Mouse (Mus musculus) kidney, postnatal 14 days (tissue): ENCODE data around the gene Atrnl1.
A peak's percentile ranks its signal among the peaks of the same experiment; 100 is the strongest.

Source experiments
- DNase-seq: peaks from one replicate; pipeline ENCODE4 v3.0.0; 2022; ENCODE audit warnings: mixed read lengths

The Atrnl1 gene

DNA sequence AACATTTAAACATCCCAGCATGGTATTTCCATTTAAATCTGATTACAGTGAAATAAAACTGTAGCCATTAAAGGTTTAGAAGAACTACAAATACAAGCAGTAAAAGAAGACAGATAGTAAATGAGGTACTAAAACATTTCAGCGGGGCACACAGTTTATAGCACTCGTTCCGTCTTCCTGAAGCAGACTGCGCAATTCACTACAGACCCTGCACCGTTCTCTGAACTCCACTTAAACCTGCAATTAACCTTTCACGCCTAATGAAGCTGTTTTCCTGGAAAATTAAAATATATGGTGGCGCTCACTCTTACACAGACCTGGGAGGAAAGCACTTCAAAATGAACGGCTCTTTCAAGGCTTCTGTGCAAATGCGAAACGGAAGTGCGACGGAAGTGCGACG is 514.2 kb downstream of the Atrnl1 start:
- DNase-seq, result no peak

DNA sequence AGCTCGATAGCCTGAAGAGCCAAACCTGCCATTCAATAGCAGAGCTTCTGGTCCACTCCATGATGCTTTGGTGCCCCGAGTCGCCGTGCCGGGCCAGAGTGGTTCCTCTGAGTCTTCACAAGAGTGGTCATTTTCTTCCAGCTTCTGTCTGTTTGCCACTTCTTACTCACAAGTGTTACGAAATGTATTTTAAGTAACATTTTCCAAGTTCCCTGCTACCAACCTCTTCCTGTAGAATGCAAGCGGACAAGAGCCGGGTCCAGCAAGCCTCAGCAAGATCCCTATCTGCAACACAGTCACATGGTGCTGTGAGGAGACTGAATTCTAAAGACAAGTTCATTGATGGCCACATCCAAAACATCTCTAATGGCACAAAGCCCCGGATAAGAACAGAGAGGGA is 521.1 kb downstream of the Atrnl1 start:
- DNase-seq, result no peak

DNA sequence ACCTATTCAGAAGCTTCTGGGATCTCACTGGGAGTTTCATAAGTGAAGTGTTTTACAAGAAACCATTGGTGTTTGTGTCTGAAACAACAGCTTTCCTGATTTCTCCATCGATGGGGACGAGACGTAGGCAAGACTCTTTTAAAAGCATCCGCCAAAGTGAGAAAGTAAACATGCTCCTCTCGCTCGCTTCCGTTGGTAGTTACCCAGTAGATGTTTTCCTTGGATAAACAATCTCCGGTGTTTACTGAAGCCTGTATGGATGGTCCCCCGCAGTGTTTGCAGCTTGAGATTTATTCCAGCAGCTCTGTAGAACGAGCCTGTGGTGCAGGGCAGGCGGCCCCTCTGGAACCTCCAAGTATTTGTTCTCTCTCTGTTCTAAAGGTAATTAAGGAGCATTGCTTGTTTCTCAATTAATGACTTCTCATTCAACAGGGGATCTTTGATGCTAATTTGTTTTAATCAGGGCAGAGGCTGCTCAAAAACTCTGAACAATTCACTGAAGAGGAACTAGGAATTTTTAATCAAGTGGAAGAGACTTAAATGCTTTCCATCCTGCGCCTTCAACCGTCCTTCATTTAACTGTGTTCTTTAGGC is 529.5 kb downstream of the Atrnl1 start:
- no peak for DNase-seq

DNA sequence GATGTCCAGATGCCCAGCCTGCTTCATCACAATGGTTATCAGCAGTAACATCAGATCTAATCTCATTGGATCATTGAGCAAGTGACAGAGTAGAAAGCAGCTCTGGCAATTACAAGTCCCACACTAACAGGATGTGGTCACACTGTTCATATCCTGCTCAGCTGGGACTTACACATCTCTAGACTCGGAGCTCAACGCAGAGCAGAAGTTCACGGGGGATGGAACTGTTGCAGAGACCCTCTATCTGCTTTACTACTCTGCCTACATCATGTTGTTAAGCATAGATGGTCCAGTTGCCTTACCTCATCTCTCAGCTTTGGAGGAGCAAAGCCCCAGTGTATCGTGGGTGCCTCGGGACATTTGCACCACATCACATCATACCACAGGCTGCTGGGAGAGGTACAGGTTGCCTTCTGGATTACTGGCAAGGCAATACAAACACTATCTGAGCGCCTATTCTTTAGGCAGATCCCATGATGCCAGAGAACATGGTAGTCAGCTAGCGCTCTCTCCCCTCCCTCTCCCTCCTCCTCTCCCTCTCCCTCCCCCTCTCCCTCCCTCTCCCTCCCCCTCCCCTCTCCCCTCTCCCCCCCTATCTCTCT is 533.1 kb downstream of the Atrnl1 start:
- DNase-seq, result no peak

DNA sequence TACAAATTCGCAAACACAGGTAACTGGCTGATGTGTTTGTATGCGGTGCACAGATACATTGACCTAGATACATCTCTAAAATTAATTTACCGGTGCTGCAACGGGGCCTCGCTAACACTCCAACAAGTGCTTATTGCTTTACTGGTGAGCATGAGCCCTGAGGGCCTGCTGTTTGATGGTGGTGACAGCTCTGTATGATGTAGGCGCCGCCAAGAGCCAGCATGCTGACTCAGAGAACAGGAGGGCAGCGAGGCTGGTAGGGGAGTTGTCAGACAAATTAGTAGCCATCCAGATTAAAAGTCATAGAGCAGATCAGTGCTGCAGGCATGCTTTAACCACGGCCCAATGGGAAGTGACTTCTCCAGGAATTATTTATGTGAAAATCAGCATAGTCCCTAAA is 534.7 kb downstream of the Atrnl1 start:
- no peak for DNase-seq

DNA sequence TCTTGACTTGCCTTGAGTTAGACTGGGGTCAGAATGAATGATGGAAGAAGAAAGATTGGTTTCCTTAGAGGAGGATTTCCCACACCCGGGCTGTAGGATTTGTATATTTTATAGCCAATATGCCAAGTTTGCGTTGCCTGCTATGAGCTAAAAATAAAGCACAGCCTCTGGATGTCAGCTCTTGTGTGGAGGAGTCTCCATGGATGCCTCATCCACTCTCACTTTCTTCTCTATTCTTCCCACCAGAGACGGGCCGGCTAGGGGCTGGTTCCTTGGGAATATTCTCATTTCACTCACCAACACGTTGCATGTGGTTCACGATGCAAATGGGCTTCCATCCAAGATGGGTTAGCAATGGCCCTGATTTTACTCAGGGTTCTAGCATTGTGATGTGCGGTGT is 540.4 kb downstream of the Atrnl1 start:
- no peak for DNase-seq

DNA sequence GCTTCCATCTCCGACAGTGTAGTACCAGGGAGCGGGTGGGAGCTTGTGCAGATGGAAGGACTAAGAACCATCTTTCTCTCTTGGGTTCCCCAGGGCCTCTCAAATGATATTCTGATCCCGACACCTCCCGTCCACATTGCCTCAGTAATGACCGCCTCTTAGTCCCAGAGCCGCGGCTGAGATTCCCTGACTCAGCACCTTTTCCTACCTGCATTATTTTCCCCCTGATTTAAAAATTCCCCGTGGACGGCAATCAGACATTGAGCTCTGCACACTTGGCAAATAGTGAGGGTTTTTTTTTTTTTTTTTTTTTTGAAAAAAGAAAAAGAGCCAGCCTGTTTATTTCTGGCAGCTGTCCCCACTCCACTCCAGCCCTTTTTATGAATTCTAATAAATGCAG is 550.7 kb downstream of the Atrnl1 start:
- DNase-seq, result no peak

DNA sequence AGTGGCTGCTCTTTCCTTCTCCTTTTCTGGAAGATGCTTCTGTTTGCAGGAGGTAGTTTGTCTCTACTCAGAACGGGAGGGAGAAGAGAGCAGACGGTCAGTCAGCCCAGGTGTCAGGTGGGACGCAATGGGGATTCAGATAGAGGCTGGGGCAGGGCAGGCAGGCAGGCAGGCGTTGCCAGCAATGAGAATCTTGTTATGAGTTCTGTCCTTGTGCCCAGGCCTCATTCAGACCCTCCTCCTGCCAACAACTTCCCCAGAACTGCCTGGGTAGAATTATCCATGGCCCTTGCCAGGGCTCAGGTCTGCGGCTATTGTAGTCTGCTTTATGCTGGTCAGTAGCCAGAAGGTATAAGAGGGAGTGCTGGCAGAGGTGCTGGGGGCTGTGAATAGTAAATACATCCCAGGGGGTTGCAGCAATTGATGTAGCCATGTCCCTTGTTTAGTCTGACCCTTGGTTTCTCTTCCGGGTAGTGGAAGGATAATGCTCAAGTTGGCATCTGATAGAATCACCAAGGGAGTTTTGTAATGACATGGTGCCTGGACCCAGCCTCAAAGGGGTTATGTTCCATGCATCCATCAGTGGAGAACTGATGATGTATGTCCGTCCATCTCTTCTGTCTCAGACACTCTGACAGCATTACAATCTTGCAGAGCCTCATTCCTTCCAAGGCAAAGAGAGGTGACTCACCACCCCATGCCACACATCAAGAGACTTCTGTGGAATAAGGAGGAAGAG is 554.2 kb downstream of the Atrnl1 start:
- no peak for DNase-seq

DNA sequence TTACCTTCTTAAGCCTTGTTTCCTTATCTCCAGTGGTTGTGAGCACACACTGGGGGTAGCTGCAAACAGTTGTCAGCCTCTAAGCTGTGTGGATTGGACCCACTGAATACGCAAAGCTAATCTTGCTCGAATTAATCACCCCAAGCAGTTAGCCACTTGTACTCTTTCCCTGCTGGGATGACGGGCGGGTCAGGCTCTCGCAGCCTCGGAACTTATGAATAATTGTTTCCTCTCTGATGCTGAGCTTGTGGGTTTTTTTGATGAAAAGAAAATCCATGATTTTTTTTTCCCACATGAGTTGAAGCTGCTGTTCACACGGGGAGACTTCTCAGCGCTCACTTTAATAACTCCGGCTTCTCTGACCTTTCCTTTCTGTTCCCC is 554.8 kb downstream of the Atrnl1 start:
- DNase-seq, result peak; percentile 21

DNA sequence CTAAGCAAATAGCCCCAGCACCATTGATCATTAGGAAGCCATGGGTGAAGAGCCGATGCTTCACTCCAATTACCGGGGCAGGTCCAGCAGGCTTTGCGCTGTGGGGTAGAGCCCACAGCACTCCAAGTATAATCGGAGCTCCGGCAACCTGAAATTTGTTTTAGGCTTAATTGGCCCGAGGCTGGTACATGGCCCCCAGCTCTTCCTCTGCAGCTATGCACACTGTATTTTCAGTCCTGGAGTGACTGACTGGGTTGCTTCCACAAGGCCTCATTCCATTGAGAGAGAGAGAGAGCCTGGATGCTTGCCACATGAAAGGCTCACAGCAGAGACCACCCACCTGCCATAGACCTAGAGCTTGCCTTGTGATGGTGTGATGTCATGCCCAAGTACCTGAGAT is 555.3 kb downstream of the Atrnl1 start:
- no peak for DNase-seq

DNA sequence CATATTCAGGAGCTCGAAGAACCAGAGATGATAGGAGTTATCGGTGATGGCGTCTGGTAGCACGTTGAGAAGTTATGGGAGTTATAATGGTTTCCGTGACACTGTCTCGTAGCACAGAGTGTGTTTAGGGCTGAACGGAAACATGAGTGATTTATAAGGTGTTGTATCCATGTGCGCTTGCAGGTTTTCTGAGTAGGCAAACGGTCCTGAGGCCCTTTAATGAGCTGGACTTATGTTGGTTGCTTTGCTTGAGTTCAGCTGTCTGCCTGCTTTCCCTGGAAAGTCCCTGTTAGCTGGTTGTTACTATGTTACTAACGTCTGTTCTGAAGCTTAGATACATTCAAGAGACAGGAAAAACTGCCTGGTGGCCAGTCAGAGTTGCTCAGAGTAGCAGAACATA is 567.6 kb downstream of the Atrnl1 start:
- DNase-seq, result no peak

DNA sequence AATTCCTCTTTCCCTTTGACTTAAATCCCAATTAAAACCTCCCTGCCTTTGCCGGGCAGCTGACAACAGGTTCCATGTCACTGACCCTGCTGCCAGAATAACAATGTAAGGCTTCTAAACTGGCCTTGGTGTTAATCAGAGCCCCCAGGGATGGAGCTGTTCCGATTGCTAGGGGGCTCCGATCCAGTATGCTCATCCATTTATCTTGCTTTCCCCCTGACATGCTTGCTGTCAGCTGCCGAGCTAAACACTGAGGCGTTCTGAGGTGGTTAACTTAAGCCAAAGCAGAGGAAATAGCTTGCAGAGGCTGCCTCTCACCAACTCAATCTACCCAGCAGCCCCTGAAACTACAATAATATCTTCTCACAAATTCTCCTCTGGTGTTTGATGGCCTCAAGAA is 569.9 kb downstream of the Atrnl1 start:
- no peak for DNase-seq
